Comparison of ENCODE assay signal across 34 mouse cellular contexts in genomic region chr1:75231224-75231623, GRCm38 (mm10). TPM values are rescaled to one million over a fixed set of nuclear protein-coding genes. Genes with fewer than 3 reads are reported as not detected.
DNase-seq lines count a peak whose midpoint lies in the region; ATAC-seq lines count a peak whose summit lies in the region.
"Had no signal": no experiment of that assay in that cellular context is flagged by ENCODE, and none has a peak within 500 bp of the region (broad histone marks: within the 10 kb centered on the region; RNA-seq: fewer than 3 reads in every experiment).

No protein-coding gene starts in this region.

- DNase-seq in limb, embryonic 10.5 days (ENCODE audit: low spot score), result no peak
- peak; percentile 2 for DNase-seq in thymus, postnatal 14 days
- no peak for DNase-seq in thymus, adult 18-20 months
- DNase-seq in hindbrain, embryonic 14.5 days (ENCODE audit: low spot score), result no peak
- no peak for DNase-seq in right cerebral cortex, adult 2 months (ENCODE audit: low spot score in 2 of 2)
- no peak for DNase-seq in midbrain, embryonic 10.5 days (ENCODE audit: low spot score)
- DNase-seq: adrenal gland, adult 8-10 months; B cell, adult 2 months; cerebellum, adult 2 months; cerebellum, postnatal 36 days; gastrocnemius, adult 2 months; gastrocnemius, postnatal 36 days; heart, adult 18-20 months; kidney, adult 8-10 months; kidney, postnatal 4 days; layer of hippocampus, postnatal 36 days; left cerebral cortex, postnatal 4 days; retina, postnatal 1 day; right cerebral cortex, postnatal 25 days; thymus, postnatal 25 days had no signal

- no peak overlapping the region for H3K9ac ChIP-seq in limb, embryonic 15.5 days
- no peak overlapping the region for H3K9ac ChIP-seq in liver, embryonic 15.5 days
- H3K9ac ChIP-seq in hindbrain, embryonic 14.5 days, result no peak overlapping the region
- H3K9ac ChIP-seq: embryonic facial prominence, embryonic 12.5 days; heart, embryonic 15.5 days; lung, embryonic 15.5 days; midbrain, embryonic 13.5 days; neural tube, embryonic 15.5 days had no signal

- no peak overlapping the region for H3K4me3 ChIP-seq in limb, embryonic 15.5 days
- H3K4me3 ChIP-seq in limb, embryonic 10.5 days, result no peak overlapping the region
- H3K4me3 ChIP-seq in liver, embryonic 15.5 days (replicated peaks), result no peak overlapping the region
- H3K4me3 ChIP-seq in hindbrain, embryonic 14.5 days (replicated peaks; ENCODE audit: low read length), result no peak overlapping the region
- H3K4me3 ChIP-seq in midbrain, embryonic 10.5 days, result no peak overlapping the region
- H3K4me3 ChIP-seq: embryonic facial prominence, embryonic 12.5 days; gastrocnemius, adult 2 months; heart, embryonic 15.5 days; intestine, embryonic 15.5 days; lung, embryonic 15.5 days; midbrain, embryonic 13.5 days; neural tube, embryonic 15.5 days had no signal

- ATAC-seq in limb, embryonic 15.5 days (ENCODE audit: insufficient number of reproducible peaks, low FRiP score, low TSS enrichment, low read depth), result no peak
- ATAC-seq in liver, embryonic 15.5 days (ENCODE audit: insufficient read depth), result no peak
- ATAC-seq in hindbrain, embryonic 14.5 days (ENCODE audit: low FRiP score), result no peak
- ATAC-seq: forebrain, embryonic 16.5 days; hindbrain, postnatal 0 days; intestine, embryonic 15.5 days; midbrain, embryonic 13.5 days had no signal

- WGBS in limb, embryonic 15.5 days, result 69% methylated on average over 4 of the region's 4 CpGs
- WGBS in limb, embryonic 10.5 days, result 82% methylated on average over 4 of the region's 4 CpGs
- 63% methylated on average over 4 of the region's 4 CpGs for WGBS in liver, embryonic 15.5 days (ENCODE audit: insufficient replicate concordance)
- WGBS in hindbrain, embryonic 14.5 days, result 82% methylated on average over 4 of the region's 4 CpGs
- 70% methylated on average over 4 of the region's 4 CpGs for WGBS in midbrain, embryonic 10.5 days

- H3K36me3 ChIP-seq in limb, embryonic 15.5 days, result no peaks in the 10 kb centered on the region
- H3K36me3 ChIP-seq in limb, embryonic 10.5 days, result no peaks in the 10 kb centered on the region
- H3K36me3 ChIP-seq in liver, embryonic 15.5 days (replicated peaks), result no peaks in the 10 kb centered on the region
- no peaks in the 10 kb centered on the region for H3K36me3 ChIP-seq in hindbrain, embryonic 14.5 days (replicated peaks; ENCODE audit: control insufficient read depth, insufficient read depth)
- H3K36me3 ChIP-seq in midbrain, embryonic 10.5 days, result no peaks in the 10 kb centered on the region
- H3K36me3 ChIP-seq: embryonic facial prominence, embryonic 12.5 days; heart, embryonic 15.5 days; intestine, embryonic 15.5 days; lung, embryonic 15.5 days; midbrain, embryonic 13.5 days; neural tube, embryonic 15.5 days had no signal

- no peaks in the 10 kb centered on the region for H3K27me3 ChIP-seq in limb, embryonic 15.5 days
- H3K27me3 ChIP-seq in limb, embryonic 10.5 days (ENCODE audit: low read depth, poor library complexity, severe bottlenecking), result no peaks in the 10 kb centered on the region
- H3K27me3 ChIP-seq in liver, embryonic 15.5 days, result no peaks in the 10 kb centered on the region; the same call in 1 of the 2 replicates
- H3K27me3 ChIP-seq in hindbrain, embryonic 14.5 days (ENCODE audit: control insufficient read depth, insufficient read depth, low read length), result no peaks in the 10 kb centered on the region
- peaks cover 22% of the 10 kb centered on the region; the same call in 1 of the 2 replicates for H3K27me3 ChIP-seq in midbrain, embryonic 10.5 days (ENCODE audit: low read depth, poor library complexity, severe bottlenecking)
- H3K27me3 ChIP-seq: heart, embryonic 15.5 days; intestine, embryonic 15.5 days; lung, embryonic 15.5 days had no signal

- H3K9me3 ChIP-seq in limb, embryonic 15.5 days, result no peaks in the 10 kb centered on the region
- no peaks in the 10 kb centered on the region for H3K9me3 ChIP-seq in limb, embryonic 10.5 days (replicated peaks)
- H3K9me3 ChIP-seq in liver, embryonic 15.5 days (replicated peaks), result no peaks in the 10 kb centered on the region
- no peaks in the 10 kb centered on the region for H3K9me3 ChIP-seq in hindbrain, embryonic 14.5 days (ENCODE audit: control insufficient read depth, low read length)
- H3K9me3 ChIP-seq in midbrain, embryonic 10.5 days (replicated peaks), result no peaks in the 10 kb centered on the region
- H3K9me3 ChIP-seq: embryonic facial prominence, embryonic 12.5 days; heart, embryonic 15.5 days; intestine, embryonic 15.5 days; lung, embryonic 15.5 days; midbrain, embryonic 13.5 days; neural tube, embryonic 15.5 days had no signal

- H3K4me2 ChIP-seq in limb, embryonic 15.5 days, result no peak overlapping the region
- no peak overlapping the region for H3K4me2 ChIP-seq in liver, embryonic 15.5 days
- H3K4me2 ChIP-seq in hindbrain, embryonic 14.5 days (replicated peaks), result no peak overlapping the region
- H3K4me2 ChIP-seq: embryonic facial prominence, embryonic 12.5 days; heart, embryonic 15.5 days; intestine, embryonic 15.5 days; lung, embryonic 15.5 days; midbrain, embryonic 13.5 days; neural tube, embryonic 15.5 days had no signal

- peaks cover 5% of the 10 kb centered on the region; the same call in 1 of the 2 replicates for H3K4me1 ChIP-seq in limb, embryonic 15.5 days
- peaks cover 13% of the 10 kb centered on the region for H3K4me1 ChIP-seq in limb, embryonic 10.5 days
- peaks cover 77% of the 10 kb centered on the region for H3K4me1 ChIP-seq in liver, embryonic 15.5 days (replicated peaks)
- H3K4me1 ChIP-seq in hindbrain, embryonic 14.5 days (replicated peaks; ENCODE audit: control insufficient read depth, insufficient read depth, low read length), result 0 out of 2 replicates have a peak, but pooled peaks cover 4% of the 10 kb centered on the region
- H3K4me1 ChIP-seq in midbrain, embryonic 10.5 days, result peaks cover 11% of the 10 kb centered on the region

- peak overlapping the region; percentile 18; the same call in 1 of the 2 replicates for H3K27ac ChIP-seq in limb, embryonic 15.5 days
- H3K27ac ChIP-seq in limb, embryonic 10.5 days, result no peak overlapping the region
- 0 out of 2 replicates have a peak overlapping the region, but pooled peaks have one; percentile 38 for H3K27ac ChIP-seq in liver, embryonic 15.5 days (replicated peaks)
- H3K27ac ChIP-seq in hindbrain, embryonic 14.5 days, result no peak overlapping the region
- H3K27ac ChIP-seq in midbrain, embryonic 10.5 days (replicated peaks), result no peak overlapping the region
- H3K27ac ChIP-seq: embryonic facial prominence, embryonic 12.5 days; gastrocnemius, adult 2 months; heart, embryonic 15.5 days; hindbrain, postnatal 0 days; intestine, embryonic 15.5 days; kidney, postnatal 0 days; lung, embryonic 15.5 days; midbrain, embryonic 13.5 days; neural tube, embryonic 15.5 days had no signal

RNA-seq across cellular contexts. Expression of gene A630095N17Rik, which starts 0.7 kb away (rescaled TPM):
- not detected in 2 replicates for polyA plus RNA-seq in limb, embryonic 15.5 days (2015; fragmentation: Nextera tagmentation; extraction: Ambion mirVana)
- not detected in 2 replicates for polyA plus RNA-seq in limb, embryonic 10.5 days (2016; fragmentation: Nextera tagmentation; extraction: Ambion mirVana)
- polyA plus RNA-seq in liver, embryonic 15.5 days (2015; fragmentation: Nextera tagmentation; extraction: Ambion mirVana), result not detected in 2 replicates
- not detected in 2 replicates for polyA plus RNA-seq in hindbrain, embryonic 14.5 days (2014; fragmentation: Nextera tagmentation; extraction: Ambion mirVana)
- not detected in 2 replicates for polyA plus RNA-seq in midbrain, embryonic 10.5 days (2016; fragmentation: Nextera tagmentation; extraction: Ambion mirVana)
- polyA plus RNA-seq: cerebellum, adult 2 months; embryonic facial prominence, embryonic 12.5 days; forebrain, embryonic 11.5 days; forebrain, embryonic 16.5 days; heart, embryonic 15.5 days; hindbrain, embryonic 11.5 days; intestine, embryonic 15.5 days; liver, adult 2 months; lung, embryonic 15.5 days; midbrain, embryonic 13.5 days; neural tube, embryonic 15.5 days had no signal

RNA-seq across cellular contexts. Expression of gene Dnajb2, which starts 5.0 kb away (rescaled TPM):
- 44.5 and 49.5 TPM in 2 replicates for polyA plus RNA-seq in limb, embryonic 15.5 days (2015; fragmentation: Nextera tagmentation; extraction: Ambion mirVana)
- 23.8 and 29.9 TPM in 2 replicates for polyA plus RNA-seq in limb, embryonic 10.5 days (2016; fragmentation: Nextera tagmentation; extraction: Ambion mirVana)
- 28.9 and 32.4 TPM in 2 replicates for polyA plus RNA-seq in liver, embryonic 15.5 days (2015; fragmentation: Nextera tagmentation; extraction: Ambion mirVana)
- 39.5 and 45.2 TPM in 2 replicates for polyA plus RNA-seq in hindbrain, embryonic 14.5 days (2014; fragmentation: Nextera tagmentation; extraction: Ambion mirVana)
- polyA plus RNA-seq in midbrain, embryonic 10.5 days (2016; fragmentation: Nextera tagmentation; extraction: Ambion mirVana), result 27.5 and 27.9 TPM in 2 replicates

RNA-seq across cellular contexts. Expression of gene Tuba4a, which starts 11.6 kb away (rescaled TPM):
- polyA plus RNA-seq in limb, embryonic 15.5 days (2015; fragmentation: Nextera tagmentation; extraction: Ambion mirVana), result 124 and 168 TPM in 2 replicates
- 10.0 and 10.7 TPM in 2 replicates for polyA plus RNA-seq in limb, embryonic 10.5 days (2016; fragmentation: Nextera tagmentation; extraction: Ambion mirVana)
- polyA plus RNA-seq in liver, embryonic 15.5 days (2015; fragmentation: Nextera tagmentation; extraction: Ambion mirVana), result 372 and 392 TPM in 2 replicates
- 13.8 and 20.8 TPM in 2 replicates for polyA plus RNA-seq in hindbrain, embryonic 14.5 days (2014; fragmentation: Nextera tagmentation; extraction: Ambion mirVana)
- 9.0 and 10.0 TPM in 2 replicates for polyA plus RNA-seq in midbrain, embryonic 10.5 days (2016; fragmentation: Nextera tagmentation; extraction: Ambion mirVana)

RNA-seq across cellular contexts. Expression of gene Stk16, which starts 20.6 kb away (rescaled TPM):
- polyA plus RNA-seq in limb, embryonic 15.5 days (2015; fragmentation: Nextera tagmentation; extraction: Ambion mirVana), result 119 TPM in 2 replicates
- polyA plus RNA-seq in limb, embryonic 10.5 days (2016; fragmentation: Nextera tagmentation; extraction: Ambion mirVana), result 146 and 149 TPM in 2 replicates
- polyA plus RNA-seq in liver, embryonic 15.5 days (2015; fragmentation: Nextera tagmentation; extraction: Ambion mirVana), result 80.2 and 84.8 TPM in 2 replicates
- polyA plus RNA-seq in hindbrain, embryonic 14.5 days (2014; fragmentation: Nextera tagmentation; extraction: Ambion mirVana), result 121 and 128 TPM in 2 replicates
- 142 and 154 TPM in 2 replicates for polyA plus RNA-seq in midbrain, embryonic 10.5 days (2016; fragmentation: Nextera tagmentation; extraction: Ambion mirVana)

RNA-seq across cellular contexts. Expression of gene Glb1l, which starts 20.6 kb away (rescaled TPM):
- 16.7 and 19.0 TPM in 2 replicates for polyA plus RNA-seq in limb, embryonic 15.5 days (2015; fragmentation: Nextera tagmentation; extraction: Ambion mirVana)
- polyA plus RNA-seq in limb, embryonic 10.5 days (2016; fragmentation: Nextera tagmentation; extraction: Ambion mirVana), result 10.3 and 12.8 TPM in 2 replicates
- polyA plus RNA-seq in liver, embryonic 15.5 days (2015; fragmentation: Nextera tagmentation; extraction: Ambion mirVana), result 3.2 and 4.5 TPM in 2 replicates
- polyA plus RNA-seq in hindbrain, embryonic 14.5 days (2014; fragmentation: Nextera tagmentation; extraction: Ambion mirVana), result 15.8 and 19.5 TPM in 2 replicates
- polyA plus RNA-seq in midbrain, embryonic 10.5 days (2016; fragmentation: Nextera tagmentation; extraction: Ambion mirVana), result 14.8 and 16.0 TPM in 2 replicates

Comparison
In these comparisons a context has a peak if more than half of its experiments do, and no peak if none do; other contexts are left out.
1. H3K27ac ChIP-seq: peak in limb, embryonic 15.5 days (single experiment) and liver, embryonic 15.5 days (single experiment); none in limb, embryonic 10.5 days (single experiment), hindbrain, embryonic 14.5 days (single experiment) and midbrain, embryonic 10.5 days (single experiment).